Mouse (Mus musculus): ENCODE results near the gene Gm21822. TPM values are rescaled to one million over a fixed set of nuclear protein-coding genes. Genes with fewer than 3 reads are reported as not detected.
"Not testable (repeated sequence)": the region's sequence is repeated elsewhere in the genome, so short reads cannot be mapped to it uniquely, and the experiment has no call there.

The Gm21822 gene
- total RNA-seq (2018; cell fraction: chromatin; rRNA removed), result not detected
- not detected for total RNA-seq (2018; cell fraction: cytosol; rRNA removed)
- total RNA-seq (2018; cell fraction: nucleus; rRNA removed), result not detected
- not detected in 3 replicates for polyA plus RNA-seq (2018)

DNA sequence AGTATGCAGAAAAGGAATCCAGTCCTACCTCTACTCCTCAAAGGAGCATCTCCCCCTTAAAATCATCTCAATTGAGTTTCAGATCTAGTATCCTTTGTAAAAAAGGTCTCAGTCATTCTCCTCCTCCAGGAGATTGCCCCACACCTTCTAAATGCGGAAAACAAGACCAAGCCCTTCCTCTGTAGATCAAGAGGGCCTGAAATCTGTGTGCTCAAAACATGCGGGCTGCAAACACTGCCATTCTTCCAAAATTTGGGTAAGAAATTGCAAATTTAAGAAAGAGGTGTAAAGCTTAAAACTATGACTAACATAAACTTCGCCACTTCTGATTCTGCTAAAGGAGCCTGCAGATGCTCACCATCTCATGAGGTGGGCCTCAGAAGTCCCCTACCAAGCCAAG lies at the start of gene Gm21822:
Gm21822 (plus strand) TSS at position 301 of the 400 bp plus-strand sequence.
- H3K36me3 ChIP-seq (ENCODE audit: inconsistent target); H3K79me2 ChIP-seq (ENCODE audit: inconsistent target); H3K4me3 ChIP-seq (ENCODE audit: inconsistent target); H3K27ac ChIP-seq: not testable (repeated sequence)
- WGBS (ENCODE audit: missing documents), result no CpG with 5 or more reads among the region's 3 CpGs
